Mouse (Mus musculus) hindbrain, embryonic 11.5 days (tissue): ENCODE results near the gene Rasgrf2. TPM values are rescaled to one million over a fixed set of nuclear protein-coding genes. Genes with fewer than 3 reads are reported as not detected.
"Not testable (repeated sequence)": the region's sequence is repeated elsewhere in the genome, so short reads cannot be mapped to it uniquely, and the experiment has no call there.

Experiments
- ATAC-seq: fragments of 200-750 bp; cut with Nextera tagmentation; 2 replicates; pipeline ENCODE4 v1.8.0; 2017; ENCODE audit warnings: mild to moderate bottlenecking, moderate TSS enrichment, moderate library complexity; ENCODE audit not compliant: low FRiP score
- DNase-seq: peaks from one replicate; pipeline ENCODE4 v3.0.0-alpha.2; 2015; ENCODE audit warnings: low spot score
- H3K27ac ChIP-seq: fragments of 300-500 bp; sonication (generic); 2 replicates; pipeline ENCODE4 v1.5.1; 2014; ENCODE audit warnings: mild to moderate bottlenecking, low read depth, low read length
- H3K27me3 ChIP-seq: fragments of 300-500 bp; sonication (generic); 2 replicates; pipeline ENCODE4 v1.6.1; 2014; ENCODE audit warnings: mild to moderate bottlenecking, low read length, moderate library complexity, mixed read lengths; ENCODE audit not compliant: control insufficient read depth, insufficient read depth
- H3K36me3 ChIP-seq: fragments of 300-500 bp; sonication (generic); 2 replicates; pipeline ENCODE4 v1.6.1; 2014; ENCODE audit warnings: mild to moderate bottlenecking, low read length, moderate library complexity, mixed read lengths; ENCODE audit not compliant: control insufficient read depth, insufficient read depth
- H3K4me1 ChIP-seq: fragments of 300-500 bp; sonication (generic); replicated peaks from 2 replicates; pipeline ENCODE4 v1.6.1; 2014; ENCODE audit warnings: low read length, mixed read lengths; ENCODE audit not compliant: control insufficient read depth, insufficient read depth
- H3K4me2 ChIP-seq: fragments of 300-500 bp; sonication (generic); replicated peaks from 2 replicates; pipeline ENCODE4 v1.6.1; 2014; ENCODE audit warnings: mild to moderate bottlenecking, low read depth, low read length
- H3K4me3 ChIP-seq: fragments of 300-500 bp; sonication (generic); 2 replicates; pipeline ENCODE4 v1.5.1; 2014; ENCODE audit warnings: low read depth, low read length
- H3K9ac ChIP-seq: fragments of 300-500 bp; sonication (generic); 2 replicates; pipeline ENCODE4 v1.6.1; 2014; ENCODE audit warnings: low read depth, low read length
- H3K9me3 ChIP-seq: fragments of 300-500 bp; sonication (generic); 2 replicates; pipeline ENCODE4 v1.6.1; 2016; ENCODE audit warnings: low read length; ENCODE audit not compliant: control insufficient read depth
- WGBS: fragments of 180-500 bp; shearing (Covaris S2); extraction: QIAGEN DNeasy Blood & Tissue Kit; methylation state at CpG from one replicate; pipeline ENCODE4 v1.1.7; 2014; 5-methylcytosine and 5-hydroxymethylcytosine counted together
- polyA plus RNA-seq: library from polyadenylated mRNA; unstranded; fragments of >200 nt; fragmentation: Nextera tagmentation; extraction: Ambion mirVana; gene quantifications from 2 replicates; pipeline ENCODE4 v1.2.1, GENCODE M21; 2014

The Rasgrf2 gene
- 0.12 and 0.81 TPM in 2 replicates for polyA plus RNA-seq

GRCm38 (mm10) chr13:92131384-92132150, at the start of gene Rasgrf2:
Rasgrf2 (minus strand) TSS chr13:92131656.
- DNase-seq (peak; percentile 55), ATAC-seq (peak; percentile 90)
- Histone ChIP-seq H3K9ac (peak within 1 kb of the TSS; percentile 37; the same call in 1 of the 2 replicates), H3K36me3 (no peaks in the 10 kb centered on the region), H3K27ac (no peak within 1 kb of the TSS), H3K4me1 (no peaks in the 10 kb centered on the region), H3K27me3 (peaks cover 10% of the 10 kb centered on the region), H3K9me3 (no peaks in the 10 kb centered on the region), H3K4me3 (peak within 1 kb of the TSS; percentile 46), H3K4me2 (peak within 1 kb of the TSS; percentile 83)
- WGBS, result 2% methylated on average over 70 of the region's 70 CpGs

- not testable (repeated sequence) for DNase-seq, ATAC-seq, H3K4me1 ChIP-seq, H3K4me3 ChIP-seq, H3K9ac ChIP-seq, H3K27me3 ChIP-seq, H3K9me3 ChIP-seq, H3K36me3 ChIP-seq, H3K27ac ChIP-seq, H3K4me2 ChIP-seq
- WGBS, result 84% methylated on average over 8 of the region's 8 CpGs
Measured at GRCm38 (mm10) chr13:92172686-92173085, 41.2 kb upstream of the Rasgrf2 start.

GRCm38 (mm10) chr13:92150551-92150950, 19.1 kb upstream of the Rasgrf2 start:
- Histone ChIP-seq H3K27me3 (no peaks in the 10 kb centered on the region), H3K9me3 (no peaks in the 10 kb centered on the region; the same call in 1 of the 2 replicates), H3K27ac (no peak overlapping the region), H3K36me3 (no peaks in the 10 kb centered on the region), H3K9ac (no peak overlapping the region), H3K4me3 (no peak overlapping the region), H3K4me2 (no peak overlapping the region), H3K4me1 (no peaks in the 10 kb centered on the region)
- 77% methylated on average over 3 of the region's 3 CpGs for WGBS
- ATAC-seq (no peak), DNase-seq (no peak)

- ATAC-seq (no peak), DNase-seq (no peak)
- peaks cover 6% of the 10 kb centered on the region; the same call in 1 of the 2 replicates for H3K9me3 ChIP-seq
- H3K4me1 ChIP-seq, result no peaks in the 10 kb centered on the region
- no peak overlapping the region for H3K4me3 ChIP-seq
- H3K27ac ChIP-seq, result no peak overlapping the region
- no peak overlapping the region for H3K4me2 ChIP-seq
- WGBS, result 88% methylated on average over 4 of the region's 4 CpGs
- no peaks in the 10 kb centered on the region for H3K27me3 ChIP-seq
- no peaks in the 10 kb centered on the region for H3K36me3 ChIP-seq
- no peak overlapping the region for H3K9ac ChIP-seq
Measured at GRCm38 (mm10) chr13:92148858-92149257, 17.4 kb upstream of the Rasgrf2 start.

- H3K4me1 ChIP-seq, result no peaks in the 10 kb centered on the region
- no peak overlapping the region for H3K4me3 ChIP-seq
- no peaks in the 10 kb centered on the region for H3K36me3 ChIP-seq
- H3K27me3 ChIP-seq, result peaks cover 10% of the 10 kb centered on the region
- 83% methylated on average over 3 of the region's 3 CpGs for WGBS
- no peak overlapping the region for H3K27ac ChIP-seq
- no peak overlapping the region for H3K9ac ChIP-seq
- H3K4me2 ChIP-seq, result no peak overlapping the region
- H3K9me3 ChIP-seq, result no peaks in the 10 kb centered on the region
- ATAC-seq (no peak), DNase-seq (no peak)
Measured at GRCm38 (mm10) chr13:92134792-92135191, 3.3 kb upstream of the Rasgrf2 start.

GRCm38 (mm10) chr13:92132599-92132998, 1.1 kb upstream of the Rasgrf2 start:
- WGBS, result 76% methylated on average over 2 of the region's 2 CpGs
- DNase-seq (no peak), ATAC-seq (no peak)
- no peaks in the 10 kb centered on the region for H3K36me3 ChIP-seq
- H3K27ac ChIP-seq, result no peak overlapping the region
- H3K27me3 ChIP-seq, result peaks cover 10% of the 10 kb centered on the region
- H3K4me3 ChIP-seq, result no peak overlapping the region
- no peaks in the 10 kb centered on the region for H3K4me1 ChIP-seq
- no peak overlapping the region for H3K4me2 ChIP-seq
- H3K9ac ChIP-seq, result no peak overlapping the region
- H3K9me3 ChIP-seq, result no peaks in the 10 kb centered on the region

- Histone ChIP-seq H3K9ac (no peak overlapping the region), H3K4me1 (no peaks in the 10 kb centered on the region), H3K27me3 (peaks cover 10% of the 10 kb centered on the region), H3K9me3 (no peaks in the 10 kb centered on the region), H3K4me3 (peak overlapping the region; percentile 46), H3K27ac (no peak overlapping the region), H3K4me2 (peak overlapping the region; percentile 83), H3K36me3 (no peaks in the 10 kb centered on the region)
- DNase-seq (peak; percentile 45), ATAC-seq (peak; percentile 65)
- WGBS, result 13% methylated on average over 22 of the region's 22 CpGs
Measured at GRCm38 (mm10) chr13:92130994-92131383, 467 bp downstream of the Rasgrf2 start.

- Histone ChIP-seq H3K36me3 (no peaks in the 10 kb centered on the region), H3K4me2 (no peak overlapping the region), H3K27ac (no peak overlapping the region), H3K9ac (no peak overlapping the region), H3K4me3 (no peak overlapping the region), H3K9me3 (no peaks in the 10 kb centered on the region), H3K4me1 (no peaks in the 10 kb centered on the region), H3K27me3 (peaks cover 10% of the 10 kb centered on the region)
- ATAC-seq (no peak), DNase-seq (no peak)
- 80% methylated on average over 4 of the region's 4 CpGs for WGBS
Measured at GRCm38 (mm10) chr13:92129877-92130276, 1.6 kb downstream of the Rasgrf2 start.

GRCm38 (mm10) chr13:92125902-92126301, 5.6 kb downstream of the Rasgrf2 start:
- Histone ChIP-seq H3K27ac (no peak overlapping the region), H3K4me2 (no peak overlapping the region), H3K4me3 (no peak overlapping the region), H3K27me3 (peaks cover 2% of the 10 kb centered on the region), H3K4me1 (no peaks in the 10 kb centered on the region), H3K36me3 (no peaks in the 10 kb centered on the region), H3K9me3 (no peaks in the 10 kb centered on the region), H3K9ac (no peak overlapping the region)
- DNase-seq, result no peak
- 91% methylated on average over 5 of the region's 5 CpGs for WGBS
- ATAC-seq, result no peak
